Mouse (Mus musculus): ENCODE measurements around the gene Higd1b. TPM values are rescaled to one million over a fixed set of nuclear protein-coding genes. Genes with fewer than 3 reads are reported as not detected.

The Higd1b gene
- 4.3 and 4.9 TPM in 2 replicates for polyA plus RNA-seq (2012; rRNA removed)

- no peak for TF ChIP-seq POLR2A (IDR thresholded peaks at IDR 0.05; ENCODE audit: borderline replicate concordance, extremely low read depth, insufficient read depth, insufficient read length, poor library complexity, severe bottlenecking)
Measured at GRCm38 (mm10) chr11:102835549-102835948, at the start of gene Higd1b. Gene Higd1b, plus strand, starts transcription at chr11:102835849.

GRCm38 (mm10) chr11:102787688-102788177 is 47.9 kb upstream of the Higd1b start:
- no peak for TF ChIP-seq POLR2A (IDR thresholded peaks at IDR 0.05; ENCODE audit: borderline replicate concordance, extremely low read depth, insufficient read depth, insufficient read length, poor library complexity, severe bottlenecking)
- no peak for TF ChIP-seq CTCF (IDR thresholded peaks at IDR 0.05; ENCODE audit: borderline replicate concordance, extremely low read depth, insufficient read depth, insufficient read length)
- no peak for DNase-seq (ENCODE audit: low read depth)

More at GRCm38 (mm10) chr11:102835549-102835948, at the start of gene Higd1b:
- no peak for DNase-seq (ENCODE audit: low read depth)

GRCm38 (mm10) chr11:102791682-102792445 is 43.8 kb upstream of the Higd1b start:
- DNase-seq (ENCODE audit: low read depth), result no peak
- no peak for TF ChIP-seq POLR2A (IDR thresholded peaks at IDR 0.05; ENCODE audit: borderline replicate concordance, extremely low read depth, insufficient read depth, insufficient read length, poor library complexity, severe bottlenecking)
- no peak for TF ChIP-seq CTCF (IDR thresholded peaks at IDR 0.05; ENCODE audit: borderline replicate concordance, extremely low read depth, insufficient read depth, insufficient read length)

- TF ChIP-seq CTCF (IDR thresholded peaks at IDR 0.05; ENCODE audit: borderline replicate concordance, extremely low read depth, insufficient read depth, insufficient read length) (no peak), POLR2A (IDR thresholded peaks at IDR 0.05; ENCODE audit: borderline replicate concordance, extremely low read depth, insufficient read depth, insufficient read length, poor library complexity, severe bottlenecking) (no peak)
- no peak for DNase-seq (ENCODE audit: low read depth)
Measured at GRCm38 (mm10) chr11:102794157-102794556, 41.5 kb upstream of the Higd1b start.

GRCm38 (mm10) chr11:102803453-102803852 is 32.2 kb upstream of the Higd1b start:
- TF ChIP-seq POLR2A (IDR thresholded peaks at IDR 0.05; ENCODE audit: borderline replicate concordance, extremely low read depth, insufficient read depth, insufficient read length, poor library complexity, severe bottlenecking), result no peak
- no peak for TF ChIP-seq CTCF (IDR thresholded peaks at IDR 0.05; ENCODE audit: borderline replicate concordance, extremely low read depth, insufficient read depth, insufficient read length)
- no peak for DNase-seq (ENCODE audit: low read depth)

DNA sequence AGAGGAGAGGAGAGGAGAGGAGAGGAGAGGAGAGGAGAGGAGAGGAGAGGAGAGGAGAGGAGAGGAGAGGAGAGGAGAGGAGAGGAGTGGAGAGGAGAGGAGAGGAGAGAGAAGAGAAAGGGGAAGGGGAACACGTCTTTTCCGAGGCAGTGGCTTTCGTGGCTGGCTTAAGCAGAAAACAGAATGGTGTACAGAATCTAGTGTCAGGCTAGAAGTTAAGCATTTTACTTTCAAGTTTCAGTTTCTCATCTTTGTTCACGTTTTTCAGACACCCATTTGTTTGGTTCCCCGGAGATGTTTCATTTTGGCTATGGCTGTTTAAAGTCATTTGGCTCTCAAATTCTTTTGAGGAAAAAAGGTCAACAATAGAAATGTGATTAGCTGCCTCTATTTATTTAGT is 27.4 kb upstream of the Higd1b start:
- no peak for DNase-seq (ENCODE audit: low read depth)
- TF ChIP-seq CTCF (IDR thresholded peaks at IDR 0.05; ENCODE audit: borderline replicate concordance, extremely low read depth, insufficient read depth, insufficient read length), result no peak
- no peak for TF ChIP-seq POLR2A (IDR thresholded peaks at IDR 0.05; ENCODE audit: borderline replicate concordance, extremely low read depth, insufficient read depth, insufficient read length, poor library complexity, severe bottlenecking)

DNA sequence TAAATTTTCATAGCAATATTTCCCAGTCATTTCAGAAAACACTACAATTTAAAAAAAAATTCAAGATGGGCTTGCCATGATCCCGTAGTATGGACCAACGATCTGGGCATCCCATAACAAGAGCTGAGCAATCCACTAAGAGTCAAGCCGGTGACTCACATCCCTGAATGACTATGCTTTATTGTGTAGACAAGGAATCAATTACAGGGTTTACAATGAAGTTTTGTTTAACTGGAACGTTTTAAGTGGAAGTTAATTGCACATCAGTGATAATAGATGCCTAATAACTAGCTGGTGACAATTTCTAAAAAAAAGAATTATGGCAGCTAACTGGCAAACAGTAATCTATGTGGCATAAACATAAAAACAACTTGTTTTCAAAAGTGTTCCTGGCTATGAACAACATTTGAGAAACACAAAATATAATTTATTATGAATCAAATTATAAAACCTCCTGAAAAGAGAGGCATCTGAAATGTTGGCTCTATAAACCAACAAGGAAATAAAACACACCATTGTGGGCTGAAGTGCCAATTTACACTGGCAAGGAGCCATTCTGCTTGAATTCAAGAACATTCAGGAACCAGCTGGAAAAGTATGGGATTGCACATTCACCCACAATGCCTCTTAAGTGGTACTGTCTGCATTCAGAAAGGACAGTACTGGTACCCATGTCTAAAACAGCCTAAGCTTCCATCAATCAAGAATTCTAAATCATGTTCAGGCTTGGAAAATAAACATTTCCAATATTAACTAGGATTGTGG is 24.7 kb upstream of the Higd1b start:
- peak; percentile 86 for DNase-seq (ENCODE audit: low read depth)

GRCm38 (mm10) chr11:102814881-102815280 is 20.8 kb upstream of the Higd1b start:
- DNase-seq (ENCODE audit: low read depth), result no peak
- TF ChIP-seq POLR2A (IDR thresholded peaks at IDR 0.05; ENCODE audit: borderline replicate concordance, extremely low read depth, insufficient read depth, insufficient read length, poor library complexity, severe bottlenecking) (no peak), CTCF (IDR thresholded peaks at IDR 0.05; ENCODE audit: borderline replicate concordance, extremely low read depth, insufficient read depth, insufficient read length) (no peak)

More for the DNA sequence above, 24.7 kb upstream of the Higd1b start:
- TF ChIP-seq POLR2A (IDR thresholded peaks at IDR 0.05; ENCODE audit: borderline replicate concordance, extremely low read depth, insufficient read depth, insufficient read length, poor library complexity, severe bottlenecking) (no peak), CTCF (IDR thresholded peaks at IDR 0.05; ENCODE audit: borderline replicate concordance, extremely low read depth, insufficient read depth, insufficient read length) (no peak)

GRCm38 (mm10) chr11:102818121-102819020 is 17.3 kb upstream of the Higd1b start:
- 0 out of 2 replicates have a peak, but pooled peaks have one; percentile 33 for TF ChIP-seq POLR2A (IDR thresholded peaks at IDR 0.05; ENCODE audit: borderline replicate concordance, extremely low read depth, insufficient read depth, insufficient read length, poor library complexity, severe bottlenecking)
- no peak for TF ChIP-seq CTCF (IDR thresholded peaks at IDR 0.05; ENCODE audit: borderline replicate concordance, extremely low read depth, insufficient read depth, insufficient read length)
- DNase-seq (ENCODE audit: low read depth), result peak; percentile 55

- TF ChIP-seq CTCF (IDR thresholded peaks at IDR 0.05; ENCODE audit: borderline replicate concordance, extremely low read depth, insufficient read depth, insufficient read length) (peak; percentile 32; the same call in 1 of the 2 replicates), POLR2A (IDR thresholded peaks at IDR 0.05; ENCODE audit: borderline replicate concordance, extremely low read depth, insufficient read depth, insufficient read length, poor library complexity, severe bottlenecking) (peak; percentile 93)
- DNase-seq (ENCODE audit: low read depth), result peak; percentile 82
Measured at GRCm38 (mm10) chr11:102819021-102819782, 16.4 kb upstream of the Higd1b start, which contains the start of gene Gjc1. Gene Gjc1, minus strand, starts transcription at chr11:102819700.
